Mouse (Mus musculus) left cerebral cortex, adult 2 months (tissue): ENCODE measurements around the gene Sgsh. TPM values are rescaled to one million over a fixed set of nuclear protein-coding genes. Genes with fewer than 3 reads are reported as not detected.
A peak's percentile ranks its signal among the peaks of the same experiment; 100 is the strongest.

Source experiments
- DNase-seq, 2 experiments: peaks; one replicate each; pipeline ENCODE4 v3.0.0; 2021 to 2022; ENCODE audit warnings: low spot score in 2 of 2, mixed read lengths in 1 of 2; ENCODE audit errors: extremely low spot score in 1 of 2
- H3K27ac ChIP-seq: fragments of 200-600 bp; 2 replicates; pipeline ENCODE4 v1.8.1; 2022
- H3K4me3 ChIP-seq: fragments of 200-600 bp; 2 replicates; pipeline ENCODE4 v1.8.1; 2022
- CTCF ChIP-seq: fragments of 200-600 bp; IDR thresholded peaks from 2 replicates; pipeline ENCODE4 v1.8.1; 2022; ENCODE audit warnings: antibody characterized with exemption, mild to moderate bottlenecking, moderate library complexity
- intact Hi-C: fragments of 180-260 bp; cut with DNase I; formaldehyde crosslinking; loops from one replicate; pipeline ENCODE4 v1.15.1; 2025
- microRNA-seq, 2 experiments: library from miRNA; unstranded; fragments of <30 nt; microRNA quantifications; one replicate each; pipeline ENCODE4 v1.2.0; 2021
- total RNA-seq, 2 experiments: library from RNA; stranded (reverse); gene quantifications; 2 replicates each; pipeline ENCODE4 v1.2.3; 2021

Gene Sgsh
- total RNA-seq, 2 experiments from 2014 or later: 4.6 to 5.0 TPM

- H3K27ac ChIP-seq: no peak overlapping the region
- peak in 1 of 2 experiments; percentile 42 for DNase-seq
- no peak overlapping the region for H3K4me3 ChIP-seq
- TF ChIP-seq CTCF: peak; percentile 68
- intact Hi-C loops: loop anchor here (1.0 to 10.0 kb wide), 4 partner anchors 58 to 600 kb away; partner anchors contain the start of gene Endov
Observed at GRCm38 (mm10) chr11:119304904-119305712, 50.2 kb downstream of the Sgsh start.

- TF ChIP-seq CTCF: no peak
- H3K27ac ChIP-seq: no peak overlapping the region
- intact Hi-C loops: loop anchor here (1.0 to 10.0 kb wide), 3 partner anchors 33 to 604 kb away; partner anchors contain the start of gene Endov
- H3K4me3 ChIP-seq: no peak overlapping the region
- DNase-seq: no peak
Observed at GRCm38 (mm10) chr11:119300986-119301385, 54.4 kb downstream of the Sgsh start.

GRCm38 (mm10) chr11:119300246-119300935 lies 54.9 kb downstream of the Sgsh start:
- TF ChIP-seq CTCF: no peak
- Histone ChIP-seq H3K4me3 (peak overlapping the region; percentile 87), H3K27ac (peak overlapping the region; percentile 98)
- DNase-seq: no peak
- intact Hi-C loops: loop anchor here (1.0 to 10.0 kb wide), 3 partner anchors 32 to 604 kb away; partner anchors contain the start of gene Endov

GRCm38 (mm10) chr11:119299391-119300245 lies 55.7 kb downstream of the Sgsh start, which contains the start of gene Eif4a3:
TSS of gene Eif4a3 (minus strand) at chr11:119300089.
- Histone ChIP-seq H3K4me3 (peak within 1 kb of the TSS; percentile 87), H3K27ac (peak within 1 kb of the TSS; percentile 98)
- peak; percentile 95 to 96 for DNase-seq
- intact Hi-C loops: loop anchor here (1.0 to 10.0 kb wide), 3 partner anchors 31 to 605 kb away; partner anchors contain the start of gene Endov
- no peak for TF ChIP-seq CTCF

GRCm38 (mm10) chr11:119298917-119299316 lies 56.4 kb downstream of the Sgsh start:
- no peak for TF ChIP-seq CTCF
- peak overlapping the region; percentile 98 for H3K27ac ChIP-seq
- intact Hi-C loops: no loop called here

GRCm38 (mm10) chr11:119297996-119298395 lies 57.3 kb downstream of the Sgsh start:
- no peak for DNase-seq
- TF ChIP-seq CTCF: no peak
- Histone ChIP-seq H3K4me3 (no peak overlapping the region), H3K27ac (no peak overlapping the region)
- intact Hi-C loops: no loop called here

More at GRCm38 (mm10) chr11:119298917-119299316, 56.4 kb downstream of the Sgsh start:
- H3K4me3 ChIP-seq: peak overlapping the region; percentile 87
- no peak for DNase-seq

Small RNAs within 50 kb of the gene (microRNA-seq; reads per million reads assigned to microRNA genes)
- 0 reads per million in 2 experiments for gene Mir1932

Other genes starting within 250 kb of the Sgsh start
- 10 to 100 TPM; 25.2 to 34.6 TPM for gene Tbc1d16, start 127.0 kb downstream of the Sgsh start, total RNA-seq
- gene Ccdc40, start 127.0 kb downstream of the Sgsh start, total RNA-seq: 1 to 10 TPM; 1.3 to 1.5 TPM
- 100 to 1,000 TPM; 241 to 268 TPM for gene Gaa, start 87.6 kb downstream of the Sgsh start, total RNA-seq
- 10 to 100 TPM; 68.7 to 78.6 TPM for gene Eif4a3, start 55.4 kb downstream of the Sgsh start, total RNA-seq
- under 1 TPM; 0.19 to 0.27 TPM for gene Card14, start 47.8 kb downstream of the Sgsh start, total RNA-seq
- gene Slc26a11, start within 50 bp of the Sgsh start, total RNA-seq: 1 to 10 TPM; 3.9 TPM
- 1 to 10 TPM; 3.4 to 3.9 TPM for gene Rnf213, start 37.6 kb upstream of the Sgsh start, total RNA-seq
- 10 to 100 TPM; 31.3 to 35.3 TPM for gene Endov, start 135.8 kb upstream of the Sgsh start, total RNA-seq
- gene Nptx1, start 192.2 kb upstream of the Sgsh start, total RNA-seq: 100 to 1,000 TPM; 247 to 272 TPM
- gene Rptor, start 247.4 kb upstream of the Sgsh start, total RNA-seq: 10 to 100 TPM; 64.2 to 70.0 TPM